Mouse (Mus musculus) NIH3T3 (cell line): ENCODE measurements around the gene Pdia2.

Experiments
- DNase-seq: peaks from one replicate; pipeline ENCODE4 v3.0.0-alpha.2; 2012; ENCODE audit warnings: low read depth

The Pdia2 gene

DNA sequence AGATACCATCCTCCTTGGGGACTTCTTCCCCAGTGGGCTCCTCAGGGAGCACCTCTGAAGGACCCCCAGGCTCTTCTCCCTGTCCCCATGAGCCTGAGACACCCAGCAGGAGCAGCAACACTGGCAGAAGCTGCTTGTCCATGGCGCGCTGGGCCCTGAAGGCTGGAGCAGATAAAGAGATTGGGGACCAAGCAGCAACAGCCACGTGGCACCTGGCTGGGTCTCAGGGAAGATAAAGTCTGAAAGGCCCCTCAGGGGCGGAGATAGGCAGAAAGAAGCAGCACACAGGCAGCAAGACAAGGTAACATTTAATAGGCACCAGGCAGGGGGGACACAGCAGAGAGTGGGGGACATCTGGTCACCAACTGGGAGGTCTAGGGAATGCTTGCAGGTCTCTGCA is at the start of gene Pdia2:
Pdia2 (minus strand) TSS at position 196 of the 400 bp plus-strand sequence.
- DNase-seq, result no peak

DNA sequence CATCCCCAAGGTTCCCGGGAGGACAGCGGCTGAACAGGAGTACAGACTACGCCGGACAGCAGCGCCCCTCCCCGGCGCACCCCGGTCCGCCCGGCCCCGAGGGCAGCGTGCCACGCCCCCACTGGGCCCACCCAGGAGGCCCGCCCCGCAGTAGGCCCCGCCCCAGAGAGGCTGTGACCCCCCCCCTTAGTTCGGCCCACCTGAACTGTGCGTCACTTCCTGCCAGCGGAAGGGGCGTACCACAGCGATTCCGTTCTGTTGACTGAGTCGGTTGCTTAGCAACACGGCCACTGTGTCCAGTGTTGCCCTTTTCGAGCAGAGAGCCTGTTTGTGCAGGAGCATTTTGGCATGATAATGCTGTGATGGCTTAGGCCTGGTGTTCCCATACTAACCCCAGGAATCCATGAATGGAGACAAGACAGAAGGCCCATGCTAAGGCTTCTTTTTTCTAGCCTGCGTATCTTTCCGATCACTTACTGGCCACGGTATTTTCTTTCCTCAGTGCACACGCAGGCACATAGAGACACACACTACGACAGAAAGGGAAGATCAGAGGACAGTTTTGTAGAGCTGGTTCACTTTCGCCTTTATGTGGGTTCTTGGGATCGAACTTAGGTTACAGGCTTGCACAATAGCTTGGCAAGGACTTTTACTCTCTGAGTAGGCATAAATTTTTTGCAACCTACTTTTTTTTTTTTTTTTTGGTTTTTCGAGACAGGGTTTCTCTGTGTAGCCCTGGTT is 45.4 kb upstream of the Pdia2 start, which contains the start of gene Fam234a:
Fam234a (minus strand) TSS at position 142 of the 741 bp plus-strand sequence.
- DNase-seq, result peak; percentile 98

GRCm38 (mm10) chr17:26243471-26244100 is 44.7 kb upstream of the Pdia2 start:
- DNase-seq, result peak; percentile 80

GRCm38 (mm10) chr17:26240990-26241389 is 42.1 kb upstream of the Pdia2 start:
- peak; percentile 85 for DNase-seq

GRCm38 (mm10) chr17:26240120-26240790 is 41.4 kb upstream of the Pdia2 start:
- DNase-seq, result peak; percentile 71

DNA sequence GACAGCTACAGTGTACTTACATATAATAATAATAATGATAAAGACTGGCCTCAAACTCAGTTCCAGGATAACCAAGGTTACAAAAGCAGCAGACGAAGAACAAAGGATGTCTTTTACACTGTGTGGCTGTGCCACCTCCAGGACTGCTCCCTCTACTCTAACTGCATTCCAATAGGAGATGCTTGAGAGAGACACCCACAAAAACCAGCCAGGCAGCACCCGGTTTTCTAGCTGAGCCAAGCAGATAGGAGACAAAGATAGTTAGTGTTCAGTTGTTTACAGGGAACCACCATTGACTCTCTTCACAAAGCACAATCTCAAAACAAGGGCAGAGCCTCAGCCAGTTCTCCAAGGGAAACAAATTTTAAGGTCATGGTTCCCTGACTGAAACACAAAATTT is 40.7 kb upstream of the Pdia2 start:
- DNase-seq, result no peak

DNA sequence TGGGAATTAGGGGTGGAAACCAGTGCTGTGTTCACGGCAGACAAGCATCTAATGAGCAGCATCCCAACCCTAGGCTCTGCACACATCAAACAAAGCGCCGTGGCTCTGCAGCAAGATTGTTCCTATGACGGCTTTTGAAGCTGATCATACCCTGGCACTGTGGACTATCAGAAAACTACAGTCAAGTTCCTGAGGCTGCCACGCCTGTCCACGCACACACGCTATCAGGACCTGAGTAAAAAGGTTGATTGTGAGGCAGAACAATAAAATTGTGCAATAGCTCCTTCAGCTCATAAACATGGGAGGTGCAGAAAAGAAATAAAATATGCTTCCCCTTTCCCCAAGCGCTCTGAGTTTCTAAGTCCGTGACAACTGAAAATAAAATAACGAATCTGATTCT is 38.8 kb upstream of the Pdia2 start:
- no peak for DNase-seq

- DNase-seq, result no peak
These were observed 36.4 kb upstream of the Pdia2 start for GRCm38 (mm10) chr17:26235077-26235815.

DNA sequence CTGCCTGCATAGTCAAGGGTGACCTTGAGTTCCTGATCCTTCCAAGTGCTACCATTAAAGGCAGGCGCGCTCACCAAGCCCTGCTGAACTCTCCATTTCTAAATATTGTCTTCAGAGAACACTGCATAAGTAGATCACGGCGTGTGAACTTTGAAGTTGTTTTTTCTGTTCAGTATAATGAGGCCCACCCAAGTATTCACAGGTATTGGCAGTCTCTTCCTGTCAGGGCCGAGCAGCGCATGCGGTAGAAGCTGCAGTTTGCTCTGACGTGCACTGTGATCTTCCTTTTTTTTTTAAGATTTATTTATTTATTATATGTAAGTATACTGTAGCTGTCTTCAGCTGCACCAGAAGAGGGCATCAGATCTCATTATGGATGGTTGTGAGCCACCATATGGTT is 35.5 kb upstream of the Pdia2 start:
- no peak for DNase-seq

- no peak for DNase-seq
These were observed 34.0 kb upstream of the Pdia2 start for GRCm38 (mm10) chr17:26232863-26233262.

DNA sequence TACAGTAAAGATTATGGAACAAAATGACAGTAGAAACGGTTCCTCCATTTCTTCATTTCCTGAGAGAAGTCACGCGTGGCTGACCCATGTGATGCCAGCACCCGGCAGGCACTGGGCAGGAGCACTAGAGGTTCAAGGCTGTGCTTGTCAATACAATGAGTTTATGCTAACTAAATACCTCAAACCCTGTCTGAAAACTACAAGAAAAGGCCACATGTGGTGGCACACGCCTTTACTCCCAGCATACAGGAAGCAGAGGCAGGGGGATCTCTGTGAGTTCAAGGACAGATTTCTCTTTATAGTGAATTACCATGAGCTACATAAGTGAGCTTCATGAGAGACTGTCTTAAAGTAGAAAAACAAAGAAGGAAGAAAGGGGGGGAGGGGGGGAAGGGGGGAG is 32.3 kb upstream of the Pdia2 start:
- DNase-seq, result no peak

GRCm38 (mm10) chr17:26229776-26230175 is 30.9 kb upstream of the Pdia2 start:
- DNase-seq, result no peak

DNA sequence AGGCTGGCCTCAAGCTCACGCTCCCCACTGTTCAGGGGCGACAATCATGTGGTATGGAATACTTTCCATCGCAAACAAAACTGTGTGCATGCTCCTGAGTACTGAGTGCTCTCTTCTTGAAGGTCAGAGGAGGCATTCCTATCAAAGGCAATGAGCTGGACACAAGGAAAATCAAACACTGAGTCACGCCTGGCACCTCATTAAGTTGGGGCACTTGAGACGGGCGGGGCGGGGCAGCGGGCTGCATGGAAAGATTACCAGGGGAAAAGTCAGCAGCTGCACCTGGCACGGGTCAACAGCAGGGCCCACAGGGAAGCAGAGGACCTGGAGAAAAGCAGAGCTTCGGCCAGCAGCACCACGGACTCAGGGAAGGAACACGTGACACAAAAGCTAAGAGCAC is 26.3 kb upstream of the Pdia2 start:
- DNase-seq, result no peak

- no peak for DNase-seq
These were observed 22.6 kb upstream of the Pdia2 start for GRCm38 (mm10) chr17:26221508-26221907.

DNA sequence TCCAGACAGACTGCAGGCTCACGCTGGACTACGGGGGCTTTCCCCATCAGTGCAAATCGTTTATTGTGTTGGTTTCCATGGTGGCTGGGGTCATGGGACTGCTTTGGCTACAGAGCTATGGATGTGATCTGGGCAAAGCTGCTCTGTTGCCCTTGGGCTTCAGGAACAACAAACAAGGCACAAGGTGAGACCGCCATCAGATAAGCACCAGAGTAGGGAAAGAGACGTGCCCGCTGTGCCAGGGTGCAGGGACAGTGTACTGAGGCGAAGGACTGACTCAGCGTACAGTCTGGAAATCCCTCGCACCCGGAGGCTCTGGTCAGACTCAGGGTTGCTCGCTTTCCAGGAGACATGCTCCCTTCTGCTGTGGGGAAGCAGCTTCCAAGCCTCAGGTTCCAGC is 13.8 kb upstream of the Pdia2 start:
- DNase-seq, result no peak

DNA sequence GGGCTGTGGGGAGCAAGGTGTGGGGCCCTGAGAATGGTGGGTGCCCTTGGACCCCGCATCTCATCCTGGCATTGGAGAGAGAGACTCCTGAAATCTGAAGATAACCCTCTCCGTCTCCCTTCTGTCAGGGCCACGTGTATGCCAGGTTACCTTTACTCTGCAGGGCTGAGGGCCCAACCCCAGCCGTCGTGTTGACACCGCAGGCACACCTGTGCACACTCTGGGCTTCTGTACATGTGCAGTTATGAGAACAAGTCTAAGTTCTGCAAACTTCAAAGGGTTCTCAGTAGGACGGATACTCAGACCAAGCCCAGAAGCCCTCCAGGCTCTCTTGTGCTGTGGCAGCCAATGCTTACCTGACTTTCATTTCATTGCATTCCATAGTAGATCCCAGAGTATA is 13.4 kb upstream of the Pdia2 start:
- no peak for DNase-seq

GRCm38 (mm10) chr17:26207686-26208085 is 8.8 kb upstream of the Pdia2 start, which contains the start of gene Arhgdig:
Gene Arhgdig, minus strand, starts transcription at chr17:26207786.
- no peak for DNase-seq

DNA sequence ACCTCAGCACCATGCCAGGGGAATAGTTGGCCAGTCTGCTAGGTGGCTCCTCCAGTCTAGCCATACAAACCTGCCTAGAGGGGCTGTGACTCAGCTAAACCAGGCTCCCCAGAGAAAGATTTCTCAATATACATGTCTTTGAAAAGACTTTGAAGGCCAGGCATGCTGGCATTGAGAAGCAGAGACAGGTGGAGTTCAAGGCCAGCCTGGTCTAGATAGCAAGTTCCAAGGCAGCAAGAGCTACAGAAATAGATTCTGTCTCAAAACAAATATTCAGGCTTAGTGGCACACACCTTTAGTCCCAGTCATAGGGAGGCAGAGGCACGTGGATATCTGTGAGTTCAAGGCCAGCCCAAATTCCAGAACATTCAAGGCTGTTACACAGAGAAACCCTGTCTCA is 7.5 kb upstream of the Pdia2 start:
- DNase-seq, result peak; percentile 52

- no peak for DNase-seq
These were observed 5.9 kb upstream of the Pdia2 start for GRCm38 (mm10) chr17:26204766-26205165.

- peak; percentile 51 for DNase-seq
These were observed 4.5 kb upstream of the Pdia2 start for GRCm38 (mm10) chr17:26203321-26203811.

- DNase-seq, result no peak
These were observed 3.9 kb upstream of the Pdia2 start, which contains the start of gene Rgs11 for GRCm38 (mm10) chr17:26202737-26203136. Gene Rgs11, plus strand, starts transcription at chr17:26202951.

GRCm38 (mm10) chr17:26201998-26202397 is 3.1 kb upstream of the Pdia2 start:
- DNase-seq, result no peak
